Mouse (Mus musculus) liver, embryonic 14.5 days (tissue): ENCODE results near the gene Fam131b.

ENCODE experiments used
- CTCF ChIP-seq: IDR thresholded peaks from 2 replicates; pipeline ENCODE4 v1.5.1; 2016; ENCODE audit warnings: antibody characterized with exemption, low read depth, control low read depth
- EP300 ChIP-seq: IDR thresholded peaks from 2 replicates; pipeline ENCODE4 v1.6.1; 2016; ENCODE audit warnings: antibody characterized with exemption, low read depth

GRCm38 (mm10) chr6:42343361-42344120 is 19.1 kb upstream of the Fam131b start:
- TF ChIP-seq CTCF (no peak), EP300 (no peak)
